Comparison of ENCODE assay signal across 19 mouse cellular contexts in genomic region chr1:64688046-64688445, GRCm38 (mm10). TPM values are rescaled to one million over a fixed set of nuclear protein-coding genes. Genes with fewer than 3 reads are reported as not detected.
A peak's percentile ranks its signal among the peaks of the same experiment; 100 is the strongest.
DNase-seq lines count a peak whose midpoint lies in the region; ATAC-seq lines count a peak whose summit lies in the region.
"Had no signal": no experiment of that assay in that cellular context is flagged by ENCODE, and none has a peak within 500 bp of the region (broad histone marks: within the 10 kb centered on the region; RNA-seq: fewer than 3 reads in every experiment).

No protein-coding gene starts in this region.

- peak; percentile 18 for DNase-seq in CD4-positive, CD25-positive, alpha-beta regulatory T cell, adult 2 months (ENCODE audit: low read depth, low spot score)
- peak; percentile 79 for DNase-seq in 416B (ENCODE audit: low read depth)
- peak; percentile 62 for DNase-seq in naive thymus-derived CD4-positive, alpha-beta T cell, adult 2 months (ENCODE audit: low read depth)
- DNase-seq in kidney, postnatal 14 days = no peak
- DNase-seq: adrenal gland, adult 2 months; adrenal gland, postnatal 36 days; cerebellum, adult 11 months; cerebellum, adult 8-10 months; cerebellum, postnatal 14 days; embryo, embryonic 11 days; heart, adult 2 months; heart, postnatal 14 days had no signal

- no peak for ATAC-seq in CD4-positive, CD25-positive, alpha-beta regulatory T cell, adult 4 months
- ATAC-seq in granulocyte monocyte progenitor cell, adult 5-6 weeks (replicated peaks; ENCODE audit: poor library complexity, severe bottlenecking) = peak; percentile 21
- ATAC-seq in cerebellum, adult (ENCODE audit: insufficient number of reproducible peaks, low FRiP score, low TSS enrichment) = no peak
- ATAC-seq: forebrain, embryonic 15.5 days; hindbrain, postnatal 0 days; intestine, embryonic 15.5 days; Patski had no signal

RNA-seq across cellular contexts. Expression of gene Ccnyl1, which starts 2.2 kb away (rescaled TPM):
- under 1 TPM; 0.61 to 0.90 TPM for polyA plus RNA-seq in CD4-positive, CD25-positive, alpha-beta regulatory T cell, adult 4 months (2017; shearing (Covaris generic))
- 7.6 and 7.8 TPM in 2 replicates for total RNA-seq in granulocyte monocyte progenitor cell, adult 5-6 weeks (2014; fragmentation: Nextera tagmentation)
- 5.1 and 7.6 TPM in 2 replicates for total RNA-seq in granulocyte monocyte progenitor cell, adult 5-6 weeks (2017)

RNA-seq across cellular contexts. Expression of gene Fzd5, which starts 49.5 kb away (rescaled TPM):
- polyA plus RNA-seq in CD4-positive, CD25-positive, alpha-beta regulatory T cell, adult 4 months (2017; shearing (Covaris generic)) = under 1 TPM; 0.19 to 0.63 TPM
- total RNA-seq in granulocyte monocyte progenitor cell, adult 5-6 weeks (2014; fragmentation: Nextera tagmentation) = 1.2 and 1.6 TPM in 2 replicates
- 1.1 and 1.2 TPM in 2 replicates for total RNA-seq in granulocyte monocyte progenitor cell, adult 5-6 weeks (2017)
